Mouse (Mus musculus): ENCODE measurements at regions not wholly inside any gene's neighbourhood (a gene's known extent, or its start where the extent isn't known, plus 50 kb on each side); places are given as distances from the start of the nearest gene placed in this dataset.

DNA sequence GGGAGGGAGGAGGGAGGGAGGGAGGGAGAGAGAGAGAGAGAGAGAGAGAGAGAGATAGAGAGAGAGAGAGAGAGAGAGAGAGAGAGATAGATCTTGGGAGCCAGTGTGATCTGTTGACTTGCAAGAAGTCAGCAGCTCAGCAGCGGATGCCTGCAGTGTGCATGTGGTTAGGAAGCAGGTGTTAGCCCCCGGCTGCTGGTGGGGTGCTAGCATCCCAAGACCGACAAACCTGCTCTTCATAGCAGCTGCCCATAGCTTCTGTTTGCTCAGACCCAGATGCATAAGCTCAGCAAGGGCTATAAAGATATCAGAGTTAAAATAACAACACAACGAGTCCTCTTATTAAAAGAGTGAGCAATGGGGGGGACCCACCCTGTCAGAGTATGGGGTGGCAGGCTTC is 88.7 kb upstream of the Hdac4 start:
- DNase-seq (ENCODE audit: low read depth, low spot score): no peak

DNA sequence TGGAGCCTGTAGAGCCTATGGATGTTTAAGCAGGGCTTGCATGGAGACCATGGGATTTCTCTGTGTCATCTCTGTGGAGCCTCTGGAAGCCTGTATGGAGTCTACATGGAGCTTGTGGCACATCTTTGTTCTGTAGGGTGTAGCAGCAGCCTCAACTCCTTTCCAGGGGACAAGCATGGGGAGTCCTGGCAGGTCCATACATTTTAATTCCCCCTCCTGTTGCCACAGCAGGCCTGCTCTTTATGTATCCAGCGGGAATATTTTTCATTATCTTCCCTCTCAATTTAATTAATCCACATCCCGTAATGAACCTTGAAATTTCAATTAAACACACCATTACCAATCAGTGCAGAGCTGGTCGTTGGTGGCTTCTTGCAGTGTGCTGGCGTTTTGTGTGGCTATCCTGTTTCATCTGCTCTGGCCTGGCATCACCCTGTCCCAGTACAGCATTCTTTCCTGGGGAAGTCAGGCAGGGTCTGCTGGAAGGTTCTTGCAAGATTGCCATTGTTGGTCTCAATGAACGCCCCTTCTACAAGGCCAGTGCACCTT is 81.8 kb upstream of the Hdac4 start:
- DNase-seq (ENCODE audit: low read depth, low spot score): no peak

DNA sequence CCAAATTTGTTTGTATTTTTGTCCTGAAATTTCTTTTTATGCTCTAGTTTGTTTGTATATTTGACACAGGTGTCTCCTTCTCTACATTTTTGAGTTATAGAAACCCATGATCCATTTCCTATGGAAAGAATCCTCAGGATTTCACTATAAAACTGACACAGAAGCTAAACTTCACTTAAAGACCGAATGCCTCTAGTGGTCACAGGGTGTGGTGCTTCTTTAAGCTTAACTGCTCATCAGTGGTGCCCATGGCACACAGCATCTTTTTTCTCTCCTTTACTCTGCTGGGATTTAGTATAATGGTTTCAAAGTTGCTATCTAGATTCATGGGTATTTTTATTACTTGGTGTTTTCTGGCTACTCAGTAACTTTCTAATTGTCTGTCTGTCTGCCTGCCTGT is 79.9 kb upstream of the Hdac4 start:
- DNase-seq (ENCODE audit: low read depth, low spot score): peak; percentile 35

DNA sequence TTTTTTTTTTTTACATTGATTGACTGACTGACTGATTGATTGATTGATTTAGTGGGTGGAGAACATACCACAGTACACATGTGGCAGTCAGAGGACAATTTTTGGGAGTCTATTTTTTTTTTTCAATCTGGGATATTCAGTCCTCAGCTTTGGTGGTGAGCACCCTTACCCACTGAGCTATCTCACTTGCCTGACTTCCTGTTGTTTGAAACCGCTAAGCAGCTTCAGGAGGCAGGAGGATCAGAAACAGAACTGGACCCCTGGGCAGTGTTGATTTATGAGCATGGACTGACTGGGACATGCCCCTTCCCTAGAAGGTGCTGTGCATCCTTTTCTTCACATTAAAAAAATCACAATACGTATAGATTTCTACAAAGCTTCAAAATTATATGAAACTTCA is 78.3 kb upstream of the Hdac4 start:
- no peak for DNase-seq (ENCODE audit: low read depth, low spot score)

DNA sequence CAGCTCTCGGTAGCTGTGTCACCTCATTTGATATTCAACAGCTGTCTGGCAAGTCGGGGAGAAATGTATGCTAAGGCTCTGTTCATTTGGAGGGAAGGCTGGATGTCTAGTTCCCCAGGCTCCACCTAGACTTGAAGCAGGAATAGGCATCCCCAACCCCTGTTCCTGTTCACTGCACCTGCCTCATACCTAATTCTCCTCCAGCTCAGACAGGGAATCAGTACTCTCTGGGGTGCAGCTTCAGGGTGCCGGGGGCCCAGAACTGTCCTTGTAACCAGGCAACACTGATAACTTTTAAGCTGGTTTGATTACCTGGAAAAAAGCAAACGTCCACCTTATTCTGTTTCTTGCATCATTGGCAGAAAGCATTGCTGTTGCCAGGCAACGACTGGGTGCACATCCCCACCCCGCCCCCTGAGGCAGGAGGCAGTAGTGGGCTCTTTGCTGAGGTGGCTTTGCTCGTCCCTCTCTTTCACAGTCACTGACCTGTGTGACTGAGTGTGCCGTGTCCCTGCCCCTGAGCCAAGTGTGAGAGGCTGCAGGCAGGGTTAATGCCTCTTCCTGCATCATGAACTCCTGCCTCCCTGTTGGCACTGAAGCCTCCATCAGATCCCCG is 76.3 kb upstream of the Hdac4 start:
- DNase-seq (ENCODE audit: low read depth, low spot score): no peak

DNA sequence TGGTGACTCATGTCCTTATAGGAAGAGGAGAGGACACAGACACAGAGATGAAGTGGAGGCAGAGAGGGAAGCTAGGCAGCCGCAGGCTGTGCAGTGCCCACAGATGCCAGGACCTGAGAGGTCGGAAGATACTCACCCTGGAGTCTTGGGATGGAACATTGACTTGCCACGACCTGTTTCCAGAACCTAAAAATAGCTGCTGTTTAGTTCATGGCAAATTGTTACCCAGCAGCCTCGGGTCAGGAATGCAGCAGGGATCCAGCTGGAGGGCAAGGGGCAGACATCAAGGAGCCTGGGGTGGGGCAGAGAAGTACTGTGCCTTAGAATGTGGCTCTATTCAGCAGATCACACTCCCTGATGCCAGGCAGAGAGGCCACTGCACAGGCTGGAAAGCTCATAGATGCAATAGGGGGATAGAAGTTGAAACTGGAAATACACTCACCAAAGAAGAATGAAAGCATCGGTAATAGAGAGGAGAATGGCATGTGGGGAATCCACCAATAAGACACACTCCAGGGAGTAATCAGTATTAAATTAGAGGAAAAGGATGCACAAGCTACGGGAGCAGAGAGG is 75.1 kb upstream of the Hdac4 start:
- no peak for DNase-seq (ENCODE audit: low read depth, low spot score)

DNA sequence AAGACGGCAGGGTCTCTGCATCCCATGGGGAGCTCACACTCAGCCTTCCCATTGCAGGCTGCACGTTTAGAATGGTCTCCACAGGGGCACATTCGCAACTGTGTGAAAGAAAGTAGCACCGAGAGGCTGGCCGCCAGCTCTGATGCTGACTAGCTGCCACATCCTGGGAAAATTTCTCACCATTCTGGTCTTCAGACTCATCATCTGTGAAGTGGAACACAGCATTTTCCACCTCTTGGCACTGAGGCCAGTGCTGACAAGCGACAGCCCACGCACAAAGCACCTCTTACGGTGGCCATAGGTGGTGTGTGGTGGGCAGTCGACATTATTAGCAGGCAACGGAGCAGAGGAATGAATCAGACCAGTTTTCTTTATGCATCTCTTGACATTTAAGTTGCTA is 74.0 kb upstream of the Hdac4 start:
- DNase-seq (ENCODE audit: low read depth, low spot score): no peak

DNA sequence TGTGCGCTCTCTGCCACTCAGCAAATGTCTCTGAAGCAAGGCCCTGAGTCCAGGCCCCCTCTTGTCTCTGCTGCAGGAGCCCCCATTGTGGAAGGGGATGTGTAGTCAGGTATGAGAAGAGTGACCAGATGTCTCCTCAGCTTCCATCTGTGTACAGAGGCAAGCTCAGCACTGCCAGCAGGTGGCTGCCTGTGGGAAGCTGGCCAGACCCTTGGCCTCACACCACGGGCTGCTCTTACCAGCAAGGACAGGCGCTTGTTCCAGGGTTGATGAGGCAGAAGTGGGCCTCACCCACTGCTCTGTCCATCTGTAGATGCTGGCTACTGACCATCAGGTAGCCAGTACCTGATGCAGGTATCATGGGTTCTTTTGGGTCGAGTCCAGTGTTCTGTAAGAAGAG is 69.4 kb upstream of the Hdac4 start:
- no peak for DNase-seq (ENCODE audit: low read depth, low spot score)

DNA sequence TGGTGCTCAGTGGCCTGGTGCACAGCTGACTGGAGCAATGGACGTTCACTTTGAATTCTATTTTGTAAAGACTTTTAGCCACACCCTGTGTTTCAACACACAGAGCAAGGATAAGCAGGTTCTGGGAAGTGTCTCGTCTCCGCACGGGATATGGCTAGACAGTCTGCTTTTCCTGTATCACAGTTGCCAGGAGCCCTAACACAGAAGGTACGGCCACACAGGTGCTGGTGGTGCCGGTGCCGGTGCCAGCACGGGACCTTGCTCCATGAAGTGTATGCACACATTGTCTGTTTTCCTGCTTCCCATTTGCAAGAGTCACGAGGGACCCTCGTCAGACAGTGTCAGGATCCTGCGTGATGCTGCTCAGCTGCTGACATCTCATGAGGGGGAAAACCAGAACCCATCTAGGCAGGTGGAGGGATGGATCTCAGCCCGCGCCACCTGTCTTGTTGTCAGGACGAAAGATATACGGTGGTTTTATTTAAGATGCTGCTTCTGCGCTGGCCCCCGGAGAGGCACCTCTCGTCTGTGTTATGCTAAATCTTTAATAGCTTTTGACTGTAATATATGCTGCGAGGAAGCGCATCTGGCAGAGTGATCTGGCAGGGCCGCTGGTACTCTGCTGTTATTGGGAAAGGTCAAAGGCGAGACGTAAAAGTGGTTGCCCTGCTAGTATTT is 64.4 kb upstream of the Hdac4 start:
- no peak for DNase-seq (ENCODE audit: low read depth, low spot score)

DNA sequence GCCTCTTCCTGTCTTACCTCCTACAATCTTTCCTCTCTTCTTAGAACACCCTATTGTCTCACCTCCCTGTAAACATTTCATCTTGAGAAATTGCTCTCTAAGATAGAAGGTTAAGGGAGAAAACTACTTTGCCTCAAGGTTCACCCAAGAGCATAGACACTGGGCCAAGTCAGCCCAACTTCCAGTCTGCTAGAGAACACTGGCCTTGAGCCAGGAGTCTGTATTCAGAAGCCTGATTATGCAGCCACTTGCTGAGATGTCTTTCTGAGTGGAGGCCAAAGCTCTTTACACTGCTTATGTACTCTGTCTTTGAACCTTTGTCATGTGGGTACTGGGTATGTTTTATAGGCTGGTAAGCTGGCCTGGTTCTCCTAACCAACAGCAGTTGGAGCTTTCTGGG is 62.5 kb upstream of the Hdac4 start:
- no peak for DNase-seq (ENCODE audit: low read depth, low spot score)

DNA sequence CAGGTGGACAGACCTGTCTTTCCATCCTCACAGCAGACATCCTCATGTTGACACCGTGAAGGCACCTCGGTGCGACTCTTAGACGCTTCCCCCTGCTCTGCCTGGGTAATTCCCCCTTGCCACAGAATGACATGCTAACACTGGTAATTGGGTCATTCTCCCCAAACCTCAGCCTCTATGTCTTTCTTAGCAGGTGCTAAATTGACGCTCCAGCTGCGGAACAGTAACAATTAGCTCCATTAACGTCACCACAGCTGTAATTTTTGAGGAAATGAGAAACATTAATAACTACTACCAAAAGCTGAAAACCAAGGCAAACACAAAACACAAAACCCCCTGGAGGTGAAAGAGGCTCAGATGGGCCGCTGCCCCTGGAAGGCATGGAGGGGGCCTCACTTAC is 57.6 kb upstream of the Hdac4 start:
- DNase-seq (ENCODE audit: low read depth, low spot score): no peak

DNA sequence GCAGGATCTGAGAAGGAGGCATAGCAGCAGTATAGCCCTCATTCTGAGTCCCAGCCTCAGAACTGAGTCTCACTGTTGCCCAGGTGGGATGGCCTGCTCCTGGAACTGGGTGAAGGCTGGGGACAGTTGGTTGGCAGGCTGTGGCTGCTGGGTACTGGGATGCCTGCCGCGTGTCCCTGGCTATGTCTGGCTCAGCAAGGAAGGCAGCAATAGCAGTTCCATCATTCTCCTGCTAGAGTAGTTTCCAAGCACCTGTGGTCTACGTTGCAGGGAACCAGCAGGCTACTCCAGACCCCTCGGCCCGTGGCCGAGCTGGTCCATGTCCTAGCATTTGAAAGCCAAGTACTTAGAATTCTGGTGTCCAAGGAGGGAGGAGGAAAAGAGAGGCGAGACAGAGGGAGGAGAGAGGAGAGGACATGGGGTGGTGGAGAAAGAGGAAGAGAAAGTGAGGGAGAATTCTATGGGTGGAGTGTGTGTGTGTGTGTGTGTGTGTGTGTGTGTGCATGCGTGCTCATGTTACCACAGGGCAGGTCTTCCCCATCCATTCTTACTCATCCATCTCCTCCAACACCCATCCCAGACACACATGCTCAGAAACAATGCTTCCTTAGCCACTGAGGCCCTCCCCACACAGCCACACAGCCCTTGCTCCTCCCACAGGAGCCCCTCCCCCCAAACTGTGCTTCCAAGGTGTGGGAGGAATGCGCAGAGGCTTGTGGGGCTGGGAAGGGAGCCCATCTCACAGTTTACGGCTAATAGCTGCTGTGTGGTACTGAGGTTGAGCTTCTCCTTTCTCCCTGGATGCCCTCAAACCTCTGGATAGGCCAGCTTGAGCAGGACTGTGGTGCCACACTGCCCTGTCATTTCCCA is 55.3 kb upstream of the Hdac4 start:
- DNase-seq (ENCODE audit: low read depth, low spot score): no peak
